Mouse (Mus musculus) hindbrain, embryonic 15.5 days (tissue): Measurements from ENCODE around the gene Eif2s1. TPM values are rescaled to one million over a fixed set of nuclear protein-coding genes. Genes with fewer than 3 reads are reported as not detected.
A peak's percentile ranks its signal among the peaks of the same experiment; 100 is the strongest.

Source experiments
- ATAC-seq: fragments of 200-750 bp; cut with Nextera tagmentation; 2 replicates; pipeline ENCODE4 v1.8.0; 2017; ENCODE audit warnings: low read depth, moderate number of reproducible peaks, moderate TSS enrichment; ENCODE audit not compliant: low FRiP score
- H3K27ac ChIP-seq: fragments of 300-500 bp; sonication (generic); replicated peaks from 2 replicates; pipeline ENCODE4 v1.5.1; 2015; ENCODE audit warnings: mild to moderate bottlenecking, inconsistent platforms
- H3K27me3 ChIP-seq: fragments of 300-500 bp; sonication (generic); 2 replicates; pipeline ENCODE4 v1.6.1; 2015; ENCODE audit warnings: control low read depth, inconsistent platforms
- H3K36me3 ChIP-seq: fragments of 300-500 bp; sonication (generic); 2 replicates; pipeline ENCODE4 v1.6.1; 2015; ENCODE audit warnings: control low read depth, inconsistent platforms
- H3K4me1 ChIP-seq: fragments of 300-500 bp; sonication (generic); replicated peaks from 2 replicates; pipeline ENCODE4 v1.6.1; 2015; ENCODE audit warnings: control low read depth, inconsistent platforms
- H3K4me2 ChIP-seq: fragments of 300-500 bp; sonication (generic); 2 replicates; pipeline ENCODE4 v1.6.1; 2015; ENCODE audit warnings: moderate library complexity, mild to moderate bottlenecking, inconsistent platforms
- H3K4me3 ChIP-seq: fragments of 300-500 bp; sonication (generic); 2 replicates; pipeline ENCODE4 v1.5.1; 2015; ENCODE audit warnings: mild to moderate bottlenecking, inconsistent platforms
- H3K9ac ChIP-seq: fragments of 300-500 bp; sonication (generic); 2 replicates; pipeline ENCODE4 v1.6.1; 2015; ENCODE audit warnings: inconsistent platforms
- H3K9me3 ChIP-seq: fragments of 300-500 bp; sonication (generic); 2 replicates; pipeline ENCODE4 v1.6.1; 2016; ENCODE audit warnings: control low read depth, inconsistent platforms
- WGBS: fragments of 180-500 bp; shearing (Covaris S2); methylation state at CpG from one replicate; pipeline ENCODE4 v1.1.7; 2015; 5-methylcytosine and 5-hydroxymethylcytosine counted together
- polyA plus RNA-seq: library from polyadenylated mRNA; unstranded; fragments of >200 nt; fragmentation: Nextera tagmentation; extraction: Ambion mirVana; gene quantifications from 2 replicates; pipeline ENCODE4 v1.2.1, GENCODE M21; 2015

The Eif2s1 gene
- polyA plus RNA-seq, 1 experiment from 2014 or later = 146 TPM

DNA sequence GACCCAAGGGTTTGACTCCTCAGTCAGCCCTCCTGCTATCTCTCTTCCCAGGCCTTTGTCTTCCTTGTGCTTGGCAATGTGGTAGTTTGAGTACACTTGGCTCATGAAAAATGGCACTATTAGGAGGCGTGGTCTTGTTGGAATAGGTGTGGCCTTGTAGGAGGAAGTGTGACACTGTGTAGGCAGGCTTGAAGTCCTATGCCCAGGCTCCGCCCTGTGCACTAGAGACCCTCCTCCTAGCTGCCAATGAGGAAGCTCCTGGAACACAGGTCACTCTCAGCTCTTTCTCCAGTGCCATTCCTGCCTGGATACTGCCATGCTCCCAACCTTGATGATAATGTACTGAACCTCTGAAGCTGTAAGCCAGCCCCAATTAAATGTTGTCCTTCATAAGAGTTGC is 29.5 kb downstream of the Eif2s1 start:
- H3K4me2 ChIP-seq = no peak overlapping the region
- no peak overlapping the region for H3K9ac ChIP-seq
- WGBS = 85% methylated on average over 2 of the region's 2 CpGs
- no peaks in the 10 kb centered on the region for H3K4me1 ChIP-seq
- no peak overlapping the region for H3K27ac ChIP-seq
- no peak for ATAC-seq
- H3K27me3 ChIP-seq = no peaks in the 10 kb centered on the region
- H3K4me3 ChIP-seq = no peak overlapping the region
- H3K36me3 ChIP-seq = peaks cover 10% of the 10 kb centered on the region; the same call in 1 of the 2 replicates
- H3K9me3 ChIP-seq = no peaks in the 10 kb centered on the region

DNA sequence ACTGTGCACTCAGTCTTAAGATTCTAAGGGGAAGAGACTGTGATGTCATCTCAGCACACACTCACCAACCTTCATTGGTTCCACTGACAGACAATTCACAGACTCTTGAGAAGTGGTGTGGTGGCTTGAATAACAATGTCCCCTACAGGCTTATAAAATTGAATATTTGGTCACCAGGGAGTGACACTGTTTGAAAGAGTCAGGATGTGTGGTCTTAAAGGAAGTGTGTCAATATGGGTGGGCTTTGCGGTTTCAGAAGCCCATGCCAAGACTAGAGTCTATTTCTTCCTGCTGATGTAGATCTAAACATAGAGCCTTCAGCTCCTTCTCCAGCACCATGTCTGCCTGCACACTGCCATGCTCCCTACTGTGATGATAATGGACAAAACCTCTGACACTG is 36.2 kb downstream of the Eif2s1 start:
- Histone ChIP-seq H3K4me1 (no peaks in the 10 kb centered on the region), H3K27me3 (no peaks in the 10 kb centered on the region), H3K4me3 (no peak overlapping the region), H3K36me3 (no peaks in the 10 kb centered on the region), H3K9me3 (no peaks in the 10 kb centered on the region), H3K4me2 (no peak overlapping the region), H3K9ac (no peak overlapping the region), H3K27ac (no peak overlapping the region)
- WGBS = 97% methylated on average over 1 of the region's 1 CpGs
- ATAC-seq = no peak

DNA sequence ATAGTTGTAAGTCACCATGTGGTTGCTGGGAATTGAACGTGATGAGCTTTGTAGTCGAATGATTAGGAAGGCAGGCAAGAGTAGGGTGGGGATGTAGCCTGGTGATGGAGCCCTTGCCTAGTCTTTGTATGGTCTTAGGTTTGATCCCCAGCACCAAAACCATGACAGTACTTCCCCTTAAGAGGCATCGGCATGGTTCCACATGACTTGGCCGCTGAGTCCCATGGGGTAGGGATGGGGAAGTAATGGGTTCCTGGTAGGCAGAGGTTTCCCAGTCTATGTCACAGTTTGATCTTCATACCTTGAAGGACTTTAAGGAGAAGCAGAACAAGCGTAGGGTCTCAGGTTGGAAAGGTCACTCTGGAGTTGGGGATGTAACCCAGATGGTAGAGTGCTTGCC is 39.8 kb downstream of the Eif2s1 start:
- Histone ChIP-seq H3K36me3 (no peaks in the 10 kb centered on the region), H3K27me3 (peaks cover 3% of the 10 kb centered on the region; the same call in 1 of the 2 replicates), H3K4me2 (no peak overlapping the region), H3K4me3 (no peak overlapping the region), H3K9ac (no peak overlapping the region), H3K9me3 (no peaks in the 10 kb centered on the region), H3K27ac (no peak overlapping the region), H3K4me1 (peaks cover 2% of the 10 kb centered on the region; the same call in 1 of the 2 replicates)
- 87% methylated on average over 5 of the region's 5 CpGs for WGBS
- ATAC-seq = no peak

DNA sequence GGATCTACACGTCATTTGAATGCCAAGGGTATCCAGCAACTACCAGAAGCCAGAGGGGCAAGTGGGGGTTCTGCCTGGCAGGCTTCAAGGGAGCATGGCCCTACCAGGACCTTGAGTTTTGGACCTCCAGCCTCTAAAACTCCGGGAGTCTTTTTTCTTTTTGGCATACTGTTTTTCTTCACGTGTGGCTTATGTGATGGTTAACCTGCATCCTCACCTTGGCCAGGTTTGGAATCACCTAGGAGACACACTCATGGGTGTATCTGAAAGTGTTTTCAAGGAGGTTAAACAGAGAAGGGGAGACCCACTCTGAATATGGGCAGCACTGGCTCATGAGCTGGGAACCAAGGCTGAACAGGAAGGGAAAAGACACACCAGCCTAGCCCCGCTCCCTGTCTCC is 41.7 kb downstream of the Eif2s1 start:
- Histone ChIP-seq H3K36me3 (no peaks in the 10 kb centered on the region), H3K9me3 (no peaks in the 10 kb centered on the region), H3K9ac (no peak overlapping the region), H3K4me3 (no peak overlapping the region), H3K4me1 (peaks cover 8% of the 10 kb centered on the region), H3K27me3 (peaks cover 14% of the 10 kb centered on the region), H3K27ac (no peak overlapping the region), H3K4me2 (no peak overlapping the region)
- no peak for ATAC-seq
- WGBS = 82% methylated on average over 4 of the region's 4 CpGs

DNA sequence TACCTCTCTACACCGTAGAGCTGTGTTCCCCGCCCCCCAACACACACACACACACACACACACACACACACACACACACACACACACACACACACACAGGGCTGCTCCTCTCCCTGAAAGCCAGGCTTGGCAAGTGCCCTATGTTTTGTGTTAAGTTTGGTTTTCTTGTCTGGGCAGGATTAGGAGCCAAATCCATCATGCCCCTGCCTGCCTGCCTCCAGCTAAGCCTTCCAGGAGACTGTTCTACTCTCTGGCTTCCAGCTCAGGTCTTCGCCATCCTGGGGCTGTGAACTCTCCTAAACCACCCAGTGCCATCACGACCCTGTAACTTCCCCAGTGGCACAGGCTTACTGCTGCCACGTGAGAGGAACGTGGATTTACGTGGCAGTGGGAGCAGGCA is 42.9 kb downstream of the Eif2s1 start:
- Histone ChIP-seq H3K9me3 (no peaks in the 10 kb centered on the region), H3K9ac (no peak overlapping the region), H3K4me1 (peaks cover 8% of the 10 kb centered on the region), H3K27me3 (peaks cover 21% of the 10 kb centered on the region), H3K27ac (no peak overlapping the region), H3K4me2 (no peak overlapping the region), H3K36me3 (no peaks in the 10 kb centered on the region), H3K4me3 (no peak overlapping the region)
- 88% methylated on average over 7 of the region's 7 CpGs for WGBS
- no peak for ATAC-seq

DNA sequence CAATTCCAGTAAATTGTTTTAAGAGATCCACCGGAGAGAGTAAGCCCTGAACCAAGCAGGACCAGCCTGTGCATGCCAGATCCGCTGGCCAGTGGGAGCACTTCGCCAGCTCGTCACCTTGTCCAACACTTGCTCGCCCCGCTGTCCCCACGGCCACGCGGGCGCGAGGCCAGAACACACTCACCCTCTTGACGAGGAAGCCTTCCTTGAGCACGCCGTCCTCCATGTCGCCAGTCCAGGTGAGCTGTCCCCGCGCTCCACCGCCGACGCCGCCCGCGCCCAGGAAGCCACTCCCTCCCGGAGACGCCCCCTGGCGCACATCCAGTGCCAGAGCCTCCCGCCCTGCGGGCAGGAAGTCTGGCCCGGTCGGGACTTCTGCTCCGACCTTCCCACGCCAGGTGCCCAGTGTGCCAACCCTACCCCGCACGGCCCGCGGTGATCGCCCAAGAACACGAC is 45.1 kb downstream of the Eif2s1 start, which contains the start of gene Plek2:
TSS of gene Plek2 (minus strand) at position 258 of the 456 bp plus-strand sequence.
- Histone ChIP-seq H3K36me3 (no peaks in the 10 kb centered on the region), H3K9me3 (no peaks in the 10 kb centered on the region), H3K9ac (peak within 1 kb of the TSS; percentile 35; the same call in 1 of the 2 replicates), H3K4me2 (peak within 1 kb of the TSS; percentile 90), H3K27ac (no peak within 1 kb of the TSS), H3K4me1 (peaks cover 17% of the 10 kb centered on the region), H3K4me3 (peak within 1 kb of the TSS; percentile 44), H3K27me3 (peaks cover 42% of the 10 kb centered on the region)
- WGBS = 1% methylated on average over 38 of the region's 38 CpGs
- ATAC-seq = peak; percentile 10; the same call in 1 of the 2 replicates

DNA sequence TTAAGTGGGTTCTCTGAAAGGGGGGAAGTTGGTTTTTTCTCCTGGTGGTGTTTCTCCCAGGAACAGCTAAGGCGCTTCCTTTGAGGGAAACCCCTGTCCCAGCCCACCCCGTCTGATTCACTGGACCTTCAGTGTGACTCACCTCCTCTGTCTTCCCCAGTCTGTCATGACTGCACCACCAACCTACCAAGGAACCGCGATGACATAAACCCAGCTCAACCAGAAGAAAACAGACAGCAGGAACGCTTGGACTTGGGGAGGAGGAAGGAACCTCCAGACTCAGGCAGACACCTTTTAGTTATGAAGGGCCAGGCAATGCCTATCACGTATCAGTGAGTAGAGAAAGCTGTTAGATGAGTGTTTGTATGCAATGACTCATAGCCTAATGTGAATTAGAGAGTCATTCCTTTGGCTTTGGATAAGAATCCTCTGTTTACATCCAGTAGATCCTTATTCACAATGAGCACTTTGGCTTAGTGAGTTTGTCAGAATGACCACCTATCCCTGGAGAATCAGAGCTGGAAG is 46.5 kb downstream of the Eif2s1 start:
- no peak overlapping the region for H3K4me2 ChIP-seq
- peaks cover 23% of the 10 kb centered on the region for H3K4me1 ChIP-seq
- 82% methylated on average over 6 of the region's 6 CpGs for WGBS
- no peak overlapping the region for H3K27ac ChIP-seq
- no peak for ATAC-seq
- no peak overlapping the region for H3K9ac ChIP-seq
- no peaks in the 10 kb centered on the region for H3K9me3 ChIP-seq
- H3K27me3 ChIP-seq = peaks cover 52% of the 10 kb centered on the region
- no peak overlapping the region for H3K4me3 ChIP-seq
- no peaks in the 10 kb centered on the region for H3K36me3 ChIP-seq

DNA sequence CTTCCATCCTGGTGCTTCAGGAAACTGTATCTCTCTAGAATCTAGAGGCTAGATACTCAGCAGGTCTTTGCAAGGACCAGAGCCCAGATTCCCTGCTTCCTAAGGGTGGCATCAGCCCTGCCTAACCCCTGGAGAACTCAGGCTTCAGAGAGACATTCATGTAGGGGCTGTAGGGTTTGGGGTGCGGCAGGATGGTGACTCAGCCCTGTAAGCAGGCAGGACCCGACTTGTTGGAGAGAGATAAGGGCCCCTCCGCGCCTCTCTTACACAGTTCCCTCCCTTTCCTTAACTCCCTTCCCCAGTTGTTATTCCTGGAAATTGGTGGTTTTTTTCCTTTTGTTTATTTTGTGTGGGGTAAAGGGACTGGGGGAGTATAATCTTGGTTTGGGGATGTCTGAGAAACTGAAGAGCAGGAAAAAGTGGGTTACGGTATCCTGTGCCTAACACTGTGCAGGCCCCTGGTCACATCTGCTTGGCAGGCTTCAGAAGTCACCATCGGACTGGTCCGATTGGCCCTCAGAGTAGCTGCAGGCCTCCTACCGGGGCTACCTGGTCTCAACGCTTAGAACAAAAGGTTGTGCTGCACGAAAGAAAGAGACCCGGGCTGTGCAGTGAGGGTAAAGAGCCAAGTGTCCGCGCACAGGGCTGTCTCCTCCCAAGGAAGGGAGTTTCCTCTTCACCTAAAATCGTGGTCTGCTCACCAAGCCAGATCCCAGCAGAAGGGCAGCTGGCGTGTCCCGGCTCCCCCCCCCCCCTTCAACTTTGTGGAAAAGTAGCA is 49.3 kb downstream of the Eif2s1 start:
- WGBS = 13% methylated on average over 16 of the region's 16 CpGs
- no peak for ATAC-seq
- Histone ChIP-seq H3K9me3 (no peaks in the 10 kb centered on the region), H3K27ac (no peak overlapping the region), H3K9ac (no peak overlapping the region), H3K4me1 (peaks cover 23% of the 10 kb centered on the region), H3K4me2 (peak overlapping the region; percentile 51), H3K4me3 (peak overlapping the region; percentile 30; the same call in 1 of the 2 replicates), H3K36me3 (no peaks in the 10 kb centered on the region), H3K27me3 (peaks cover 62% of the 10 kb centered on the region)

DNA sequence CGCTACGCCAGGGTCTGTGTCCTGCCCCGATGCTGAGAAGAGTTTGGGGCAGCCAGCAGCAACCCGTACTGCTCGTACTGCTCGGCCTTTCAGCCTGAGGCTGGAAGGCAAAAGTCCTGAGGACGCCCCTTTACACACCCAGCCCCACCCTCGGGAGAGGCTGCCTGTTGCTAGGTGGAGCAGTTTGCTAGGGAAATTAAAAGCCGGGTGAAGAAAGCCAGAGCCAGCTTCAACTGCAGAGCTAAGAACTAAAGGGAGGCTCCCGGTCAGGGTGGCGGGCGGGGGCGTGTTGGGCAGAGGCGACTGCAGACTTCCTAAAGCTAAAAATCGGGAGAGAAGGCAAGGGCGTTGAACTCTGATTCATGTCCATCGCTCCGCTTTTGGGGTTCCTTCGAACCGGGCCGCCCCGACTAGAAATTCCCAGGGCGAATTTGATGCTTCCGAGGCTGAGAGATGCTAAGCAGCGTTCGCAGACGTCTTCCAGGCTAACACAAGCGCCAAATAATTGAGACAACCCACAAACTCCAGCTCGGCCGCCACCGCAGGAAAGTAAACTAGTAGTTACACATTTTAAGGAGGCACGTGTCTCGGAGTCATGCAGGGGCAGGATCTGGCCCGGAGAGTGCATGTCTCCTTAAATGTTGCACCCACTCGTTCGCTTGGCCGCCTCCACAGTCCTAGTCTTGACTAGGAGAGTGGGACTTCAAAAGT is 50.2 kb downstream of the Eif2s1 start:
- peaks cover 16% of the 10 kb centered on the region for H3K4me1 ChIP-seq
- H3K9ac ChIP-seq = no peak overlapping the region
- peak overlapping the region; percentile 51 for H3K4me2 ChIP-seq
- H3K27ac ChIP-seq = no peak overlapping the region
- no peaks in the 10 kb centered on the region for H3K9me3 ChIP-seq
- H3K27me3 ChIP-seq = peaks cover 59% of the 10 kb centered on the region
- 2% methylated on average over 37 of the region's 37 CpGs for WGBS
- peak overlapping the region; percentile 30 for H3K4me3 ChIP-seq
- no peaks in the 10 kb centered on the region for H3K36me3 ChIP-seq
- ATAC-seq = no peak

DNA sequence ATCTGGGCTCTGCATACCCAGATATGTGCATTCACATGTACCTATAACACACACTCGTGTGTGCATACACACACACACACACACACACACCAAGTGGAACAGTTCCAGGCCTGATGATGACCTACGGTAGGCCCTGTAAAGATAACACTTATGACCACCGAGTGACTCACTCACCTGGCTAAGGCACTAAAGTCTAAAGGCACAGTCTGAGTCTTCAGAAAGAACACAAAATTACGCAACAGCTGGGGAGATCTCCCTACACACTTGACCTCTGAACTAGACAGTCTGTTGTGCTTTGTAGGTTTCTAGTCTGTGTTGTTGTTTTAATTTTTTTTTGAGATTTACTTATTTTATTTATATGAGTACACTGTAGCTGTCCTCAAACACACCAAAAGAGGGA is 52.8 kb downstream of the Eif2s1 start:
- WGBS = 86% methylated on average over 4 of the region's 4 CpGs

DNA sequence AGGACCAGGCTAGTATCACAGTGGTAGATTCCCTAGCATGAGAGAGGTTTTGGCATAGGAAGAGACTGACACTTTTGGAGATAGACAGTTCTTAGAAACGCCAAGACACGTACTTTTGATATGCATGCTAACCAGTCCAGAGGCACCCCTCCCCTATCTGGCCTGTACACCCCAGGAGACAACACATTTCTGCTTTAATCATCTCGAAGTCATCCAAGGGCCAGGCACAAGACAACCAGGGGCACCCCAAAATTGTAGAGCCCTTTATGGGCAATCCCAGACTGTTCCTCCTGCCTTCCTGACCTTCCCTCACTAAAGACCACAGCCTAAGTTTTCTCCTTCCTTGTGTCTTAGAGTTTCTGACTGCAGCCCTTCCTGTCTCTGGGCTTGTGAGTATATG is 53.9 kb downstream of the Eif2s1 start:
- no peaks in the 10 kb centered on the region for H3K9me3 ChIP-seq
- H3K27ac ChIP-seq = no peak overlapping the region
- 88% methylated on average over 3 of the region's 3 CpGs for WGBS
- no peak overlapping the region for H3K9ac ChIP-seq
- no peak overlapping the region for H3K4me2 ChIP-seq
- H3K36me3 ChIP-seq = no peaks in the 10 kb centered on the region
- peaks cover 23% of the 10 kb centered on the region for H3K4me1 ChIP-seq
- peaks cover 30% of the 10 kb centered on the region for H3K27me3 ChIP-seq
- ATAC-seq = no peak
- H3K4me3 ChIP-seq = no peak overlapping the region

More for the DNA sequence above, 52.8 kb downstream of the Eif2s1 start:
- H3K9ac ChIP-seq = no peak overlapping the region
- H3K9me3 ChIP-seq = no peaks in the 10 kb centered on the region
- H3K27me3 ChIP-seq = peaks cover 41% of the 10 kb centered on the region
- no peak for ATAC-seq
- H3K4me2 ChIP-seq = no peak overlapping the region
- no peaks in the 10 kb centered on the region for H3K36me3 ChIP-seq
- peaks cover 23% of the 10 kb centered on the region for H3K4me1 ChIP-seq
- H3K27ac ChIP-seq = no peak overlapping the region
- no peak overlapping the region for H3K4me3 ChIP-seq

DNA sequence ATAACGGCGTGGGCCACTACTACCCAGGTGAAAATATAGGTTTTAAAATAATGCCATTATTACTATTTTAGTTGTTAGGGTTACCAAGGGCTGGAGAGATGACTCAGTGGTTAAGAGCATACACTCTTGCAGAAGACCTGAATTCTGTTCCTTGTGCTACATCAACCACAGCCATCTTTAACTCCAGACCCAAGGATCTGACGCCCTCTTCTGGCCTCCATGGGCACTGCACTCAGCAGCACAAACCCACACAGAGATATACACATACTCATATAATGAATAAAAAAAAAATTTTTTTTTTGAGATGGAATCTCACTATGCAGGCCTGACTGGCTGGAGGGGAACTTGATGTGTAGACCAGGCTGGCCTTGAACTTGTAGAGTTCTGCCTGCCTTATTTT is 54.7 kb downstream of the Eif2s1 start:
- Histone ChIP-seq H3K4me3 (no peak overlapping the region), H3K27me3 (peaks cover 23% of the 10 kb centered on the region), H3K4me2 (no peak overlapping the region), H3K27ac (no peak overlapping the region), H3K36me3 (no peaks in the 10 kb centered on the region), H3K9me3 (no peaks in the 10 kb centered on the region), H3K9ac (no peak overlapping the region), H3K4me1 (peaks cover 20% of the 10 kb centered on the region)
- no peak for ATAC-seq
- WGBS = 82% methylated on average over 3 of the region's 3 CpGs
